Mouse (Mus musculus) bone marrow macrophage, adult 2 months (primary cell): Measurements from ENCODE around the gene Fbxo46.

ENCODE experiments used
- CTCF ChIP-seq: IDR thresholded peaks from 2 replicates; pipeline ENCODE4 v1.5.1; 2012; ENCODE audit warnings: low read depth, mild to moderate bottlenecking, low read length, moderate library complexity
- POLR2A ChIP-seq: IDR thresholded peaks from 2 replicates; pipeline ENCODE4 v1.6.1; 2012; ENCODE audit warnings: mild to moderate bottlenecking, low read depth, low read length, borderline replicate concordance

- TF ChIP-seq CTCF (no peak), POLR2A (no peak)
Measured at GRCm38 (mm10) chr7:19154796-19155195, 35.1 kb downstream of the Fbxo46 start.
